Mouse (Mus musculus): ENCODE measurements around the gene Cracr2b.
A peak's percentile ranks its signal among the peaks of the same experiment; 100 is the strongest.

DNA sequence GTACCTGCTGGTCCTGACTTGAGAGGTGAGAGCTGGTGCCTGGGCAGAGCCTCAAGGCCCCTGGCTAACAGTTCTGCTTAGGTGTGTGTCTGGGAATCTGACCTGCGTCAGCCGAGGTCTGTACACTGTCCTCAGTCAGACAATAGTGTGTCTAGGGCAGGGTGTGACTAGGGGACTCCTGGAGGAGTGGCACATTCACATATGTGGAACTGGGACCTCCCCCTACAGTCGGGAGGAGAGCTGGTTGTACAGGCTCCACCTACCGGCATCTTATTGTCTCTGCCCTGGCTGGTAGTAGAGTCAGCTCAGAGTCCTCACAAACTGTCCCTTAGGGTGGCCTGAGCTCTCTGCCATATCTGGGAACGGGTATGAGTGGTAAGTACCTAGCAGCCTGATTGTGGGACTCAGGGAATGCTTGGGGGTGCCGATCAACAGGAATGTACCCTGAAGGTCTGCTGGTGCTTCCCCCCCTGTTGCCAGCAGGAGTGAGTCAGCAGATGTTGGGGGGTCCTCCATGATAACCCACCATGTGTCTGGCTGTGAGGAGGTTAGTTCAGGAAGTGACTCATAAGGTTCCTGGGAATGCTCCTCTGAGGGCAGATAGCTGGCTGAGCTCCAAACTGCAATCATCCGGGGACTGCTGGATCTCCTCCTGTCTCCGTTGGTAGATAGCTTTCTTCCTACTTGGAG is 7.8 kb downstream of the Cracr2b start:
- TF ChIP-seq HCFC1 (IDR thresholded peaks at IDR 0.05; ENCODE audit: low read depth, low read length) = no peak
- peak; percentile 74 to 75 for TF ChIP-seq EP300 (IDR thresholded peaks at IDR 0.05; ENCODE audit: low read depth in 1 of 2, low read length in 2 of 2)
- peak; percentile 34 to 48 (median 40) for TF ChIP-seq CTCF (IDR thresholded peaks at IDR 0.05 in 2 of 3, conservative IDR thresholded peaks at IDR 0.05 in 1 of 3; ENCODE audit: control insufficient read depth in 1 of 3, insufficient read depth in 1 of 3, low read depth in 2 of 3, low read length in 3 of 3, poor library complexity in 1 of 3, severe bottlenecking in 1 of 3)
- TF ChIP-seq POLR2A (IDR thresholded peaks at IDR 0.05; ENCODE audit: control insufficient read depth in 1 of 2, insufficient read depth in 1 of 2, low read depth in 1 of 2, low read length in 2 of 2, poor library complexity in 1 of 2) = peak in 1 of 2 experiments; percentile 64; a peak in 1 of 4 replicates
- TF ChIP-seq RAD21 (IDR thresholded peaks at IDR 0.05; ENCODE audit: low read depth, low read length) = no peak
- no peak for TF ChIP-seq MEF2A (IDR thresholded peaks at IDR 0.05; ENCODE audit: extremely low read depth, insufficient replicate concordance, low read depth, low read length, poor library complexity, severe bottlenecking)
- no peak for TF ChIP-seq SMC3 (IDR thresholded peaks at IDR 0.05; ENCODE audit: low read depth, low read length)
- no peak for TF ChIP-seq CHD2 (IDR thresholded peaks at IDR 0.05; ENCODE audit: low read length)
